Mouse (Mus musculus): Measurements from ENCODE around the gene Spryd4.

DNA sequence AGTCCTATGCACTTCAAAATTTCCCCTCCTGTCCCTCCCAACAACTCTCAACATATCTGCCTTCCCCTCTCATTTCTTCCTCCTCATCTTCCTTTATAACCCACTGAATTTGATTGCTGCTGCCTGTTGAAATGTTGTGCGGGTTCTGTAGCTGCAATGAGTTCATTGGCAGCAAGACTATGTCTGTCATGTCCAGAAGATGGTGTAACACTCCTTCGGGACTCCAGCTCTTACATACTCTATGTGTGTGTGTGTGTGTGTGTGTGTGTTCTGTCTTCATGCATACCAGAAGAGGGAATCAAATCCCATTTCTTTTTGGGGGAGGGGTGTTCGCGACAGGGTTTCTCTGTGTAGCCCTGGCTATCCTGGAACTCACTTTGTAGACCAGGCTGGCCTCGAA lies 3.4 kb upstream of the Spryd4 start:
- TF ChIP-seq POLR2A (IDR thresholded peaks at IDR 0.05; ENCODE audit: insufficient read depth, low read depth, low read length): no peak
- no peak for TF ChIP-seq CTCF (IDR thresholded peaks at IDR 0.05; ENCODE audit: insufficient read depth, low read depth, low read length)
